ENCODE assay signal across 7 mouse cellular contexts in the genomic region with DNA sequence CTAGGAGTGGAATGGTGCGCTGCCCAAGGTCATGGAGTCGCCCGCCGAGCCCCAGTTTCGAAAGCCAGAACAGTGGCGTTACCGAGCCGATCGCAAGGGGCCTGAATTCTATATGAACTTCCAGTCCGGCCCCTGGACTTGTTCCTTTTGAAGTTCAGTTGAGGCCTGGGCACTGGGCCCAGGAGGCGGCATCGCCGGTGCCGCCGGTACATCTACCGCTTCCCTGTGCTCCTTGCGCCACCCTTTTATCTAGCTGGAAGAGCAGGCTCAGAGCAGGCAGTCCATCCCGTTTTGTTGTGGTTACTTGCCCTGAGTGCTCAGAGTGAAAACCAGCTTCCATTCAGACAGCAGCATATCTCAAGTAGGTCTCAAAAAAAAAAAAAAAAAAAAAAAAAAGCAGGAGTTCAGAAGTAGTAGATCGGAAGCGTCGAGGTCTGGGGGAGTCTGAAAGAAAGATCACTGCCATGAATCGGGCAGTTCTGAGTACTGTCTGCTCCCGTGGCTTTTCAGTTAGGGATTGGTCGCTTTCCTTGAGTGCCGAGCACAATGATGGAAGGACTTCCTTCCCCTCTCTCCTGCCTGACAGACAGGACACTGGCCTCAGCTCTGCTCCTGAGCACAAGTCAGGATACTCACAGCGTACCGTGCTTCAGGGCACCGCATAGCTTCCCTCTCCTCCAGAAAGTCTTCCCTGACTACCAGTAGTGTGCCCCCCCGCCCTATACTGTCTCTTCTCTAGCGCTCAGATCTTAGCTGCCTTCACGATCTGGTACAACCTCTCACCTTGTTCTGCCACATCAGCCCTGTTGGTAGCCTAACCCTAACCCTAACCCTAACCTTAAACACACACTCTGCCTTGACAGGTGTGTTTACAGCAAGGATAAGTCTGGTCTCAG. TPM values are rescaled to one million over a fixed set of nuclear protein-coding genes. Genes with fewer than 3 reads are reported as not detected.
A peak's percentile ranks its signal among the peaks of the same experiment; 100 is the strongest.
DNase-seq lines count a peak whose midpoint lies in the region; ATAC-seq and TF ChIP-seq lines count a peak whose summit lies in the region.

No protein-coding gene starts in this region.

- 19% methylated on average over 31 of the region's 31 CpGs for WGBS in spleen, adult 2 months

- peaks cover 0 to 6% of the 10 kb centered on the region in 2 experiments; a peak in 1 of 4 replicates for H3K4me1 ChIP-seq in ES-E14 (ENCODE audit: control insufficient read depth in 2 of 2, insufficient read depth in 2 of 2, low read length in 2 of 2, poor library complexity in 1 of 2)
- peaks cover 5% of the 10 kb centered on the region; the same call in 1 of the 2 replicates for H3K4me1 ChIP-seq in spleen, adult 2 months (ENCODE audit: control insufficient read depth, insufficient read depth, insufficient read length)

- peak overlapping the region; percentile 84 to 95 for H3K4me3 ChIP-seq in ES-E14 (ENCODE audit: insufficient read depth in 1 of 2, low read depth in 1 of 2, low read length in 2 of 2, poor library complexity in 1 of 2, severe bottlenecking in 1 of 2)
- H3K4me3 ChIP-seq in spleen, adult 2 months (ENCODE audit: extremely low read depth, insufficient read depth, insufficient read length), result peak overlapping the region; percentile 76

- no peaks in the 10 kb centered on the region for H3K9me3 ChIP-seq in ES-E14 (ENCODE audit: control insufficient read depth, insufficient read depth, low read depth, low read length)

- no peaks in the 10 kb centered on the region for H3K27me3 ChIP-seq in spleen, adult 2 months (ENCODE audit: control insufficient read depth, insufficient read depth, low read length)

- no peak for TF ChIP-seq CTCF in spleen, adult 2 months (IDR thresholded peaks at IDR 0.05; ENCODE audit: extremely low read depth, insufficient read depth, insufficient read length, insufficient replicate concordance)

- H3K27ac ChIP-seq in ES-E14 (ENCODE audit: insufficient read depth, low read depth, low read length, poor library complexity, severe bottlenecking), result no peak overlapping the region
- peak overlapping the region; percentile 42; the same call in 1 of the 2 replicates for H3K27ac ChIP-seq in spleen, adult 2 months (ENCODE audit: insufficient read depth, low read length)

- no peaks in the 10 kb centered on the region for H3K36me3 ChIP-seq in ES-E14 (ENCODE audit: control insufficient read depth, insufficient read depth, low read length, poor library complexity, severe bottlenecking)
- no peaks in the 10 kb centered on the region for H3K36me3 ChIP-seq in spleen, adult 2 months (ENCODE audit: control insufficient read depth, insufficient read depth, low read length)

- no peak for DNase-seq in ES-E14 (ENCODE audit: low read depth, low spot score)
- DNase-seq in adrenal gland, adult (ENCODE audit: inconsistent age in 2 of 2, low spot score in 1 of 2), result peak; percentile 74 to 85
- DNase-seq in embryo, embryonic 11.5 days (ENCODE audit: low read depth, low spot score), result peak; percentile 30
- DNase-seq in heart, postnatal 10 days, result peak; percentile 50 to 54
- DNase-seq in kidney, postnatal 36 days, result peak; percentile 68 to 74
- DNase-seq in spleen, adult 2 months (ENCODE audit: low read depth in 1 of 2, low spot score in 2 of 2), result no peak

- in situ Hi-C loops in ES-E14 (cut with MboI; ENCODE audit: low sequenced_read_pairs in 2 of 2, unreplicated experiment in 2 of 2), result no loop called here

- H3K9ac ChIP-seq in ES-E14 (ENCODE audit: insufficient read depth, low read depth, low read length, poor library complexity, severe bottlenecking), result peak overlapping the region; percentile 75

- TF ChIP-seq POLR2A in spleen, adult 2 months (IDR thresholded peaks at IDR 0.05; ENCODE audit: low read depth, low read length), result no peak

- intact Hi-C loops in heart, postnatal 10 days (cut with DNase I), result no loop called here

- ATAC-seq in megakaryocyte, adult 5-6 weeks (ENCODE audit: poor library complexity, severe bottlenecking), result peak; percentile 25

TF ChIP-seq in ES-E14, 5 proteins besides CTCF, POLR2A, EP300 and RAD21:
- no peak for TF ChIP-seq MAFK (IDR thresholded peaks at IDR 0.05; ENCODE audit: insufficient read depth, low read depth, low read length)
- no peak for TF ChIP-seq ZNF384 (IDR thresholded peaks at IDR 0.05; ENCODE audit: low read depth, low read length)
- TF ChIP-seq HCFC1 (IDR thresholded peaks at IDR 0.05; ENCODE audit: borderline replicate concordance, insufficient read depth, low read length), result no peak
- TF ChIP-seq ZC3H11A (IDR thresholded peaks at IDR 0.05; ENCODE audit: borderline replicate concordance, low read depth, low read length), result no peak
- TF ChIP-seq CHD2 (IDR thresholded peaks at IDR 0.05; ENCODE audit: low read depth, low read length), result no peak

RNA-seq across cellular contexts. Expression of a gene that starts 0.9 kb away (rescaled TPM):
- 1.6 and 2.0 TPM in 2 replicates for total RNA-seq in ES-E14 (2012; rRNA removed)
- total RNA-seq in heart, postnatal 10 days (2021), result 1 to 10 TPM; 7.2 to 9.1 TPM
- 3.4 TPM in 2 replicates for total RNA-seq in megakaryocyte, adult 5-6 weeks (2015)
- 1.5 and 2.3 TPM in 2 replicates for total RNA-seq in megakaryocyte, adult 5-6 weeks (2017)
- polyA plus RNA-seq in spleen, adult 2 months (2012; rRNA removed), result 15.0 and 18.1 TPM in 2 replicates

RNA-seq across cellular contexts. Expression of a gene that starts 24.1 kb away (rescaled TPM):
- total RNA-seq in ES-E14 (2012; rRNA removed), result 98.6 and 104 TPM in 2 replicates
- 10 to 100 TPM; 10.8 to 13.7 TPM for total RNA-seq in heart, postnatal 10 days (2021)
- total RNA-seq in megakaryocyte, adult 5-6 weeks (2015), result 46.6 and 51.4 TPM in 2 replicates
- 79.4 and 81.0 TPM in 2 replicates for total RNA-seq in megakaryocyte, adult 5-6 weeks (2017)
- 8.1 and 10.0 TPM in 2 replicates for polyA plus RNA-seq in spleen, adult 2 months (2012; rRNA removed)

RNA-seq across cellular contexts. Expression of a gene that starts 24.2 kb away (rescaled TPM):
- total RNA-seq in ES-E14 (2012; rRNA removed), result 67.2 and 68.5 TPM in 2 replicates
- total RNA-seq in heart, postnatal 10 days (2021), result 10 to 100 TPM; 23.1 TPM
- 18.5 and 19.7 TPM in 2 replicates for total RNA-seq in megakaryocyte, adult 5-6 weeks (2015)
- 34.4 and 39.7 TPM in 2 replicates for total RNA-seq in megakaryocyte, adult 5-6 weeks (2017)
- polyA plus RNA-seq in spleen, adult 2 months (2012; rRNA removed), result 26.0 and 31.5 TPM in 2 replicates

RNA-seq across cellular contexts. Expression of a gene that starts 47.3 kb away (rescaled TPM):
- 2.5 and 2.8 TPM in 2 replicates for total RNA-seq in ES-E14 (2012; rRNA removed)
- total RNA-seq in heart, postnatal 10 days (2021), result under 1 TPM; 0.22 to 0.25 TPM
- total RNA-seq in megakaryocyte, adult 5-6 weeks (2015), result 4.0 TPM in 2 replicates
- total RNA-seq in megakaryocyte, adult 5-6 weeks (2017), result 3.6 and 5.3 TPM in 2 replicates
- polyA plus RNA-seq in spleen, adult 2 months (2012; rRNA removed), result 1.6 and 2.0 TPM in 2 replicates

Comparison
In these comparisons a context has a peak if more than half of its experiments do, and no peak if none do; other contexts are left out.
1. DNase-seq: peak in adrenal gland, adult (2 of 2), embryo, embryonic 11.5 days (single experiment), heart, postnatal 10 days (2 of 2) and kidney, postnatal 36 days (2 of 2); none in ES-E14 (single experiment) and spleen, adult 2 months (0 of 2).